Comparison of ENCODE assay signal across 18 mouse cellular contexts in genomic region chr2:6265117-6265516, GRCm38 (mm10). TPM values are rescaled to one million over a fixed set of nuclear protein-coding genes. Genes with fewer than 3 reads are reported as not detected.
A peak's percentile ranks its signal among the peaks of the same experiment; 100 is the strongest.
DNase-seq lines count a peak whose midpoint lies in the region; ATAC-seq lines count a peak whose summit lies in the region.
"Had no signal": no experiment of that assay in that cellular context is flagged by ENCODE, and none has a peak within 500 bp of the region (broad histone marks: within the 10 kb centered on the region; RNA-seq: fewer than 3 reads in every experiment).

No protein-coding gene starts in this region.

- WGBS in liver, embryonic 15.5 days (ENCODE audit: insufficient replicate concordance): 41% methylated on average over 3 of the region's 3 CpGs
- WGBS in forebrain, embryonic 16.5 days: 83% methylated on average over 3 of the region's 3 CpGs
- 78% methylated on average over 3 of the region's 3 CpGs for WGBS in forebrain, embryonic 13.5 days

- no peaks in the 10 kb centered on the region for H3K36me3 ChIP-seq in liver, embryonic 15.5 days (replicated peaks)
- no peaks in the 10 kb centered on the region for H3K36me3 ChIP-seq in forebrain, embryonic 16.5 days (ENCODE audit: control insufficient read depth, insufficient read depth)
- no peaks in the 10 kb centered on the region for H3K36me3 ChIP-seq in forebrain, embryonic 13.5 days (ENCODE audit: poor library complexity, severe bottlenecking)
- H3K36me3 ChIP-seq: limb, embryonic 10.5 days; midbrain, embryonic 15.5 days had no signal

- 0 out of 2 replicates have a peak overlapping the region, but pooled peaks have one; percentile 13 for H3K4me3 ChIP-seq in liver, embryonic 15.5 days (replicated peaks)
- no peak overlapping the region for H3K4me3 ChIP-seq in forebrain, embryonic 16.5 days (replicated peaks; ENCODE audit: low read length)
- H3K4me3 ChIP-seq in forebrain, embryonic 13.5 days: no peak overlapping the region
- H3K4me3 ChIP-seq: limb, embryonic 10.5 days; midbrain, embryonic 15.5 days had no signal

- no peak for ATAC-seq in liver, embryonic 15.5 days (ENCODE audit: insufficient read depth)
- no peak for ATAC-seq in forebrain, embryonic 16.5 days
- no peak for ATAC-seq in forebrain, embryonic 13.5 days
- ATAC-seq: activated CD4-positive, CD25-positive, alpha-beta regulatory T cell, adult 4 months; intestine, postnatal 0 days; midbrain, embryonic 15.5 days had no signal

- H3K27me3 ChIP-seq in liver, embryonic 15.5 days: peaks cover 8% of the 10 kb centered on the region; the same call in 1 of the 2 replicates
- peaks cover 3% of the 10 kb centered on the region; the same call in 1 of the 2 replicates for H3K27me3 ChIP-seq in forebrain, embryonic 16.5 days (replicated peaks; ENCODE audit: control insufficient read depth, insufficient read depth, low read length)
- H3K27me3 ChIP-seq in forebrain, embryonic 13.5 days: peaks cover 53% of the 10 kb centered on the region
- H3K27me3 ChIP-seq: midbrain, embryonic 15.5 days had no signal

- H3K27ac ChIP-seq in liver, embryonic 15.5 days (replicated peaks): peak overlapping the region; percentile 93
- no peak overlapping the region for H3K27ac ChIP-seq in forebrain, embryonic 16.5 days (ENCODE audit: low read length)
- no peak overlapping the region for H3K27ac ChIP-seq in forebrain, embryonic 13.5 days
- H3K27ac ChIP-seq: hindbrain, embryonic 14.5 days; limb, embryonic 10.5 days; midbrain, embryonic 15.5 days had no signal

- H3K9me3 ChIP-seq in liver, embryonic 15.5 days (replicated peaks): no peaks in the 10 kb centered on the region
- H3K9me3 ChIP-seq in forebrain, embryonic 16.5 days (ENCODE audit: control insufficient read depth, low read length): peaks cover 3% of the 10 kb centered on the region
- H3K9me3 ChIP-seq in forebrain, embryonic 13.5 days (replicated peaks): peaks cover 11% of the 10 kb centered on the region
- H3K9me3 ChIP-seq: limb, embryonic 10.5 days; midbrain, embryonic 15.5 days had no signal

- peak overlapping the region; percentile 63 for H3K4me2 ChIP-seq in liver, embryonic 15.5 days
- H3K4me2 ChIP-seq in forebrain, embryonic 16.5 days (ENCODE audit: low read length): no peak overlapping the region
- no peak overlapping the region for H3K4me2 ChIP-seq in forebrain, embryonic 13.5 days
- H3K4me2 ChIP-seq: heart, embryonic 11.5 days; hindbrain, embryonic 14.5 days; midbrain, embryonic 15.5 days had no signal

- no peak overlapping the region for H3K9ac ChIP-seq in liver, embryonic 15.5 days
- no peak overlapping the region for H3K9ac ChIP-seq in forebrain, embryonic 16.5 days (replicated peaks; ENCODE audit: low read depth, low read length)
- no peak overlapping the region for H3K9ac ChIP-seq in forebrain, embryonic 13.5 days
- H3K9ac ChIP-seq: hindbrain, embryonic 14.5 days; midbrain, embryonic 15.5 days had no signal

- peak; percentile 41 for DNase-seq in urinary bladder, postnatal 14 days (ENCODE audit: low spot score)
- no peak for DNase-seq in urinary bladder, adult 2 months (ENCODE audit: low spot score)
- peak; percentile 61 for DNase-seq in lung, postnatal 10 days
- DNase-seq in layer of hippocampus, postnatal 25 days (ENCODE audit: extremely low spot score in 1 of 2, low spot score in 1 of 2): no peak
- DNase-seq: adrenal gland, postnatal 36 days; cerebellum, postnatal 25 days; gastrocnemius, postnatal 36 days; kidney, postnatal 36 days; right cerebral cortex, adult 18-20 months had no signal

- H3K4me1 ChIP-seq in liver, embryonic 15.5 days (replicated peaks): peaks cover 53% of the 10 kb centered on the region
- peaks cover 21% of the 10 kb centered on the region for H3K4me1 ChIP-seq in forebrain, embryonic 16.5 days (replicated peaks; ENCODE audit: control insufficient read depth, insufficient read depth, low read length)
- H3K4me1 ChIP-seq in forebrain, embryonic 13.5 days: peaks cover 20% of the 10 kb centered on the region

RNA-seq across cellular contexts. Expression of gene Echdc3, which starts 52.3 kb away (rescaled TPM):
- polyA plus RNA-seq in urinary bladder, adult 2 months (2012; rRNA removed): 12.0 and 12.8 TPM in 2 replicates
- polyA plus RNA-seq in liver, embryonic 15.5 days (2015; fragmentation: Nextera tagmentation; extraction: Ambion mirVana): 14.6 and 17.7 TPM in 2 replicates
- 0.51 and 0.82 TPM in 2 replicates for polyA plus RNA-seq in forebrain, embryonic 16.5 days (2015; fragmentation: Nextera tagmentation; extraction: Ambion mirVana)
- polyA plus RNA-seq in forebrain, embryonic 13.5 days (2015; fragmentation: Nextera tagmentation; extraction: Ambion mirVana): 1.2 and 1.6 TPM in 2 replicates
- under 1 TPM; 0.66 to 0.85 TPM for total RNA-seq in layer of hippocampus, postnatal 25 days (2021)
- polyA plus RNA-seq: activated CD4-positive, CD25-positive, alpha-beta regulatory T cell, adult 4 months had no signal

RNA-seq across cellular contexts. Expression of gene Usp6nl, which starts 57.4 kb away (rescaled TPM):
- polyA plus RNA-seq in urinary bladder, adult 2 months (2012; rRNA removed): 6.0 and 8.4 TPM in 2 replicates
- polyA plus RNA-seq in liver, embryonic 15.5 days (2015; fragmentation: Nextera tagmentation; extraction: Ambion mirVana): 2.5 and 3.1 TPM in 2 replicates
- polyA plus RNA-seq in forebrain, embryonic 16.5 days (2015; fragmentation: Nextera tagmentation; extraction: Ambion mirVana): 7.6 and 7.8 TPM in 2 replicates
- 6.9 and 8.0 TPM in 2 replicates for polyA plus RNA-seq in forebrain, embryonic 13.5 days (2015; fragmentation: Nextera tagmentation; extraction: Ambion mirVana)
- 10 to 100 TPM; 16.7 to 17.2 TPM for total RNA-seq in layer of hippocampus, postnatal 25 days (2021)

Comparison
In these comparisons a context has a peak if more than half of its experiments do, and no peak if none do; other contexts are left out.
1. DNase-seq: peak in urinary bladder, postnatal 14 days (single experiment) and lung, postnatal 10 days (single experiment); none in urinary bladder, adult 2 months (single experiment) and layer of hippocampus, postnatal 25 days (0 of 2).